Mouse (Mus musculus): ENCODE measurements at regions not wholly inside any gene's neighbourhood (a gene's known extent, or its start where the extent isn't known, plus 50 kb on each side); places are given as distances from the start of the nearest gene placed in this dataset.

GRCm38 (mm10) chr13:100899566-100899965 lies 66.3 kb upstream of the Slc30a5 start:
- no peaks in the 10 kb centered on the region for H3K79me2 ChIP-seq (replicated peaks; ENCODE audit: control insufficient read depth, extremely low read depth, insufficient read depth, poor library complexity, severe bottlenecking)
- dilution Hi-C loops (cut with MboI; ENCODE audit: extremely low pct_ligation_motif_present, extremely low pct_unique_long_range_greater_than_20kb, low sequenced_read_pairs), result no loop called here
- H3K9ac ChIP-seq (ENCODE audit: insufficient read depth, low read depth), result no peak overlapping the region
- H3K4me1 ChIP-seq (ENCODE audit: control insufficient read depth in 1 of 2, insufficient read depth in 2 of 2), result no peaks in the 10 kb centered on the region
- H3K27ac ChIP-seq (ENCODE audit: insufficient read depth, low read depth), result no peak overlapping the region
- H3K4me2 ChIP-seq (ENCODE audit: insufficient read depth, low read depth, poor library complexity, severe bottlenecking), result no peak overlapping the region
- in situ Hi-C loops (cut with MboI; ENCODE audit: low pct_ligation_motif_present, low pct_unique_long_range_greater_than_20kb, low sequenced_read_pairs), result loop anchor here (25.0 kb wide), 1 partner anchor 813 kb away; no protein-coding TSS in a partner anchor
- no peaks in the 10 kb centered on the region for H3K27me3 ChIP-seq (replicated peaks)
- TF ChIP-seq ZMIZ1 (IDR thresholded peaks at IDR 0.05; ENCODE audit: low read depth, low read length), result no peak
- no peak for TF ChIP-seq CHD2 (IDR thresholded peaks at IDR 0.05; ENCODE audit: low read length)
- TF ChIP-seq MYC (IDR thresholded peaks at IDR 0.05; ENCODE audit: low read depth, low read length), result no peak
- TF ChIP-seq MAX (IDR thresholded peaks at IDR 0.05; ENCODE audit: low read length), result no peak
- no peak for TF ChIP-seq MXI1 (IDR thresholded peaks at IDR 0.05; ENCODE audit: low read depth, low read length)
- TF ChIP-seq BHLHE40 (IDR thresholded peaks at IDR 0.05; ENCODE audit: low read depth, low read length), result no peak
- TF ChIP-seq CHD1 (IDR thresholded peaks at IDR 0.05; ENCODE audit: low read depth, low read length), result no peak
- TF ChIP-seq ETS1 (conservative IDR thresholded peaks at IDR 0.05; ENCODE audit: low read depth, low read length), result no peak
- no peak for TF ChIP-seq PAX5 (IDR thresholded peaks at IDR 0.05; ENCODE audit: low read length)
- TF ChIP-seq JUND (conservative IDR thresholded peaks at IDR 0.05; ENCODE audit: low read depth, low read length), result no peak
- TF ChIP-seq EP300 (IDR thresholded peaks at IDR 0.05; ENCODE audit: low read length), result no peak
- TF ChIP-seq RCOR1 (conservative IDR thresholded peaks at IDR 0.05; ENCODE audit: low read depth, low read length), result no peak
- no peak for TF ChIP-seq SMC3 (IDR thresholded peaks at IDR 0.05; ENCODE audit: low read depth, low read length)
- TF ChIP-seq ZKSCAN1 (IDR thresholded peaks at IDR 0.05; ENCODE audit: borderline replicate concordance, low read depth, low read length), result no peak
- TF ChIP-seq HCFC1 (IDR thresholded peaks at IDR 0.05; ENCODE audit: low read depth, low read length), result no peak
- TF ChIP-seq MAZ (IDR thresholded peaks at IDR 0.05; ENCODE audit: low read depth, low read length), result no peak
- H3K9me3 ChIP-seq (replicated peaks; ENCODE audit: low read length), result no peaks in the 10 kb centered on the region
- no peaks in the 10 kb centered on the region for H3K36me3 ChIP-seq (replicated peaks in 1 of 2; ENCODE audit: control insufficient read depth in 1 of 2, insufficient read depth in 1 of 2, low read length in 1 of 2)
- no peak for DNase-seq (ENCODE audit: extremely low read depth)
- H3K4me3 ChIP-seq (replicated peaks in 1 of 3; ENCODE audit: low read depth in 2 of 3, low read length in 2 of 3, poor library complexity in 1 of 3), result no peak overlapping the region

GRCm38 (mm10) chr13:100893871-100894270 lies 60.6 kb upstream of the Slc30a5 start:
- H3K9me3 ChIP-seq (replicated peaks; ENCODE audit: low read length), result no peaks in the 10 kb centered on the region
- H3K4me3 ChIP-seq (replicated peaks in 1 of 3; ENCODE audit: low read depth in 2 of 3, low read length in 2 of 3, poor library complexity in 1 of 3), result no peak overlapping the region
- H3K4me1 ChIP-seq (ENCODE audit: control insufficient read depth in 1 of 2, insufficient read depth in 2 of 2), result peaks cover 0 to 9% of the 10 kb centered on the region in 2 experiments; a peak in 2 of 4 replicates
- TF ChIP-seq ZC3H11A (IDR thresholded peaks at IDR 0.05; ENCODE audit: low read depth, low read length) (no peak), JUND (conservative IDR thresholded peaks at IDR 0.05; ENCODE audit: low read depth, low read length) (no peak), CHD1 (IDR thresholded peaks at IDR 0.05; ENCODE audit: low read depth, low read length) (no peak), RAD21 (IDR thresholded peaks at IDR 0.05; ENCODE audit: low read depth, low read length) (no peak), SMC3 (IDR thresholded peaks at IDR 0.05; ENCODE audit: low read depth, low read length) (no peak), ELF1 (IDR thresholded peaks at IDR 0.05; ENCODE audit: low read depth, low read length) (no peak), MXI1 (IDR thresholded peaks at IDR 0.05; ENCODE audit: low read depth, low read length) (no peak), TCF12 (IDR thresholded peaks at IDR 0.05; ENCODE audit: low read depth, low read length) (no peak), NRF1 (IDR thresholded peaks at IDR 0.05; ENCODE audit: low read depth, low read length) (no peak), GABPA (IDR thresholded peaks at IDR 0.05; ENCODE audit: insufficient replicate concordance, low read depth, low read length) (no peak)
- in situ Hi-C loops (cut with MboI; ENCODE audit: low pct_ligation_motif_present, low pct_unique_long_range_greater_than_20kb, low sequenced_read_pairs), result loop anchor here (25.0 kb wide), 1 partner anchor 818 kb away; no protein-coding TSS in a partner anchor
- dilution Hi-C loops (cut with MboI; ENCODE audit: extremely low pct_ligation_motif_present, extremely low pct_unique_long_range_greater_than_20kb, low sequenced_read_pairs), result no loop called here
- no peak for DNase-seq (ENCODE audit: extremely low read depth)
- no peaks in the 10 kb centered on the region for H3K27me3 ChIP-seq (replicated peaks)
- H3K4me2 ChIP-seq (ENCODE audit: insufficient read depth, low read depth, poor library complexity, severe bottlenecking), result no peak overlapping the region
- no peaks in the 10 kb centered on the region for H3K79me2 ChIP-seq (replicated peaks; ENCODE audit: control insufficient read depth, extremely low read depth, insufficient read depth, poor library complexity, severe bottlenecking)
- no peaks in the 10 kb centered on the region for H3K36me3 ChIP-seq (replicated peaks in 1 of 2; ENCODE audit: control insufficient read depth in 1 of 2, insufficient read depth in 1 of 2, low read length in 1 of 2)
- H3K27ac ChIP-seq (ENCODE audit: insufficient read depth, low read depth), result no peak overlapping the region
- no peak overlapping the region for H3K9ac ChIP-seq (ENCODE audit: insufficient read depth, low read depth)

All from CH12.LX (cell line).